Mouse (Mus musculus): ENCODE data around the gene Defb22. TPM values are rescaled to one million over a fixed set of nuclear protein-coding genes. Genes with fewer than 3 reads are reported as not detected.

The Defb22 gene
- polyA plus RNA-seq, 1 experiment = not detected

- Histone ChIP-seq H3K27ac (ENCODE audit: insufficient read depth, low read depth, low read length) (no peak overlapping the region), H3K4me1 (ENCODE audit: control insufficient read depth, insufficient read depth, low read length) (peaks cover 8% of the 10 kb centered on the region; the same call in 1 of the 2 replicates), H3K4me3 (ENCODE audit: insufficient read depth, low read length) (no peak overlapping the region)
- TF ChIP-seq POLR2A (IDR thresholded peaks at IDR 0.05; ENCODE audit: borderline replicate concordance, low read depth, low read length) = no peak
- no peak for TF ChIP-seq CTCF (IDR thresholded peaks at IDR 0.05; ENCODE audit: low read depth, low read length)
These were observed 8.2 kb downstream of the Defb22 start for GRCm38 (mm10) chr2:152481726-152482125.

DNA sequence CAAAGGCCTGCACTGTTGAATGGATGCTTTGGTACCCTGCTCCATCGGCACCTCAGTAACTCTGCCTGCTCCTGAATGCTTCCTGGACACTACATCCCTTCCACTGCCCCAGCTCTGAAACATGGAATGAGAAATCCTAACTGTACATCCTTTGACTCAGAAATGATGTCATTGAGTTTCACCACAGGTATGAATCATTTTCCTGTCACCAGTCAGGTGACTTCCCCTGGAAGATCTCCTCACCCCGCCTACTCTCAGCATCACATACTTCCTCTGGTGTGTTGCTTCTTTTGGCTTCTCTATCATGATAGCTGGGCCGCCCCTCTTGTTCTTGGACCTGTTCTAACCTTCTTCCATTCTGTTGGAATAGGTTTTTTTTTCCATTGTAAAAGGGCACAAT is 9.1 kb downstream of the Defb22 start:
- H3K27ac ChIP-seq (ENCODE audit: insufficient read depth, low read depth, low read length) = no peak overlapping the region
- no peak overlapping the region for H3K4me3 ChIP-seq (ENCODE audit: insufficient read depth, low read length)
- TF ChIP-seq POLR2A (IDR thresholded peaks at IDR 0.05; ENCODE audit: borderline replicate concordance, low read depth, low read length) (no peak), CTCF (IDR thresholded peaks at IDR 0.05; ENCODE audit: low read depth, low read length) (no peak)
- peaks cover 8% of the 10 kb centered on the region; the same call in 1 of the 2 replicates for H3K4me1 ChIP-seq (ENCODE audit: control insufficient read depth, insufficient read depth, low read length)

GRCm38 (mm10) chr2:152476763-152477162 is 13.2 kb downstream of the Defb22 start, which contains the start of gene Defb20:
TSS of gene Defb20 (plus strand) at chr2:152477063.
- Histone ChIP-seq H3K4me1 (ENCODE audit: control insufficient read depth, insufficient read depth, low read length) (peaks cover 7% of the 10 kb centered on the region; the same call in 1 of the 2 replicates), H3K27ac (ENCODE audit: insufficient read depth, low read depth, low read length) (no peak within 1 kb of the TSS), H3K4me3 (ENCODE audit: insufficient read depth, low read length) (no peak within 1 kb of the TSS)
- TF ChIP-seq POLR2A (IDR thresholded peaks at IDR 0.05; ENCODE audit: borderline replicate concordance, low read depth, low read length) = no peak
- no peak for TF ChIP-seq CTCF (IDR thresholded peaks at IDR 0.05; ENCODE audit: low read depth, low read length)

DNA sequence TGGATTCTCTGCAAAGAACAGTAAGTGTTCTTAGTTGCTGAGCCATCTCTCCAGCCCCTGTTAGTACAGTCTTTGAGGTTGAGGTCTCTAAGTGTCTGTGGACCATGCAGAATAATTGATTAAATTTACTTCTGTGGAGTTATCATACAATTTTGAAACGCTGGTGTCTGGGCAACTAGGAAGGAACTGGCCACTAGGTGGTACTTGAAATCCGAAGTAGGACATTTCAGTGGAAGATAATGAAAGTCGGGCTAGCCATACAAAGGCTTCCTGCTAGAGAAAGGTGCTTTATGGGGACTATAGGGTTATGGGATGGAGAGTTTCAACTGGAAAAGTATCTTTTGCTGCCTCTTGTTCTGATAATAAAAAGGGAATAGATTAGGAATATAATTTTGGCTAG is 17.5 kb downstream of the Defb22 start:
- H3K4me1 ChIP-seq (ENCODE audit: control insufficient read depth, insufficient read depth, low read length) = no peaks in the 10 kb centered on the region
- TF ChIP-seq CTCF (IDR thresholded peaks at IDR 0.05; ENCODE audit: low read depth, low read length) = no peak
- no peak for TF ChIP-seq POLR2A (IDR thresholded peaks at IDR 0.05; ENCODE audit: borderline replicate concordance, low read depth, low read length)
- no peak overlapping the region for H3K4me3 ChIP-seq (ENCODE audit: insufficient read depth, low read length)
- H3K27ac ChIP-seq (ENCODE audit: insufficient read depth, low read depth, low read length) = no peak overlapping the region

DNA sequence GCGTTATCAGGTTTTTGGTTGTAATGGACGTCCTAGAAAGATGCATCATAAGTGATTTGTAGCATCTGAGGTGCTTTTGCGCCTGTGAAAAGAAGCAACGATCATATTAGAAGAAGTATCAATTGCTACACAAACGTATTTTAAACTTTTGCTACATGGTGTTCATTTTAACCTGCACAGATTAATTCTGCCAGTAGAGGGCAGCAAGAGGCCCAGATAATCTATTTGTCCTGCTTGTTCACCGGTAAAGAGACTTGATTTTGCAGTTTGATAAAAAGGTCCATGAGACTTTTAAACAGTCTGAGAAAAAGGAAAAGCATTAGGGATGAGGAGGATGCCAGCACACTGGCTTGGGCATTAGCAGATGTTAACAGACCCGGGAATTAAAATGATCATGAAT is 19.0 kb downstream of the Defb22 start:
- H3K4me1 ChIP-seq (ENCODE audit: control insufficient read depth, insufficient read depth, low read length) = no peaks in the 10 kb centered on the region
- H3K27ac ChIP-seq (ENCODE audit: insufficient read depth, low read depth, low read length) = no peak overlapping the region
- H3K4me3 ChIP-seq (ENCODE audit: insufficient read depth, low read length) = no peak overlapping the region
- no peak for TF ChIP-seq CTCF (IDR thresholded peaks at IDR 0.05; ENCODE audit: low read depth, low read length)
- no peak for TF ChIP-seq POLR2A (IDR thresholded peaks at IDR 0.05; ENCODE audit: borderline replicate concordance, low read depth, low read length)

- TF ChIP-seq POLR2A (IDR thresholded peaks at IDR 0.05; ENCODE audit: borderline replicate concordance, low read depth, low read length) (no peak), CTCF (IDR thresholded peaks at IDR 0.05; ENCODE audit: low read depth, low read length) (no peak)
- Histone ChIP-seq H3K27ac (ENCODE audit: insufficient read depth, low read depth, low read length) (no peak within 1 kb of the TSS), H3K4me1 (ENCODE audit: control insufficient read depth, insufficient read depth, low read length) (no peaks in the 10 kb centered on the region), H3K4me3 (ENCODE audit: insufficient read depth, low read length) (no peak within 1 kb of the TSS)
These were observed 25.3 kb downstream of the Defb22 start, which contains the start of gene Defb23 for GRCm38 (mm10) chr2:152464570-152465150. TSS of gene Defb23 (minus strand) at chr2:152464620.

DNA sequence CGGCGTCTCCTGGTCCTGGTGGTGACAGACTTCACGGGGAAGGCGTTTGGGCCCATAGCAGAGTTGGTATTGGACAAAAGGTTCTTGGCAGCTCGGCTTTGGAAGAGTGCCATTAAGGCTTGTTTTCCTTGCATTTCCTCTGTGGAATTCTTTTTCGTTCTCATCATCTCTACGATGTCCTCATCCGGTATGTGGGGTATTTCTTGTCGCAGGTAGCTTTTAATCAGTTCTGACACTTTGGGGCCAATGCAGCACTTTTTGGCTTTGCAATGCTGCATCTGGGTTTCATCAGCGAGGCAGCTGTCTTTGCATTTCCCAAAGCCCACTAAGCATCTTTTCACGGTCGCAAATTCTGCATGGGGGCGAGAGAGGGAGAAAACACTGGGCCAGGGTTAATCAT is 30.7 kb downstream of the Defb22 start:
- Histone ChIP-seq H3K27ac (ENCODE audit: insufficient read depth, low read depth, low read length) (no peak overlapping the region), H3K4me1 (ENCODE audit: control insufficient read depth, insufficient read depth, low read length) (no peaks in the 10 kb centered on the region), H3K4me3 (ENCODE audit: insufficient read depth, low read length) (no peak overlapping the region)
- TF ChIP-seq POLR2A (IDR thresholded peaks at IDR 0.05; ENCODE audit: borderline replicate concordance, low read depth, low read length) (no peak), CTCF (IDR thresholded peaks at IDR 0.05; ENCODE audit: low read depth, low read length) (no peak)

DNA sequence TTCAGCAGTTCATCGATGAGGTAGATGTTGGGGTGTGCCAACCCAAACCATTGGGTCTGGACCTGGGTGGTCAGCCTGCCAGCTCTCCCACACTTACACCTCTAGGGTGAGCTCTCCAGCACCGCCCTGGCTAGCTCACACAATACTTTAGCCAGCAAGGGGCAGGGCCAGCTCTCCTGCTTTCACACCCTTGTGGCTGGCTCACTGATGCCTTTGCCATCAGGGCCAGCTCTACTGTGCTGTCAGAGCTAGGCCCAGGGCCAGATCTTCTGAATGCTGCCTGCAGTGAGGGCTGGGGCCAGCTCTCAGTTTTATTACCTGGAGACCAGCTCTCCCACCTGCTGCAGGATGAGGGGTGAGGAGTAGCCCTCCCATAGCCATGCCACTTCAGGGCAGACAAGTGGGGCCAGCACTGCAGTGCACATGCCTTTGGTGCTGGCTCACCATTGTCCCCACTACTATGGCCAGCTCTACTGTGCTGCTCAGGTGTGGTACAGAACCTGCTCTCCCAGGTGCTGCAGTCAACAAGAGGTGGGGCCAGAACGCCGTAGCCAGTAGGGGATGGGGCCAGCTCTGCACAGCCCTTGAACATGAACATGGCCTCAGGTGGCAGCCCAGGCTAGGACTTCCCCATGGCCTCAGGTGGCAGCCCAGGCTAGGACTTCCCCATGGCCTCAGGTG is 37.7 kb downstream of the Defb22 start:
- no peaks in the 10 kb centered on the region for H3K4me1 ChIP-seq (ENCODE audit: control insufficient read depth, insufficient read depth, low read length)
- H3K27ac ChIP-seq (ENCODE audit: insufficient read depth, low read depth, low read length) = no peak overlapping the region
- no peak overlapping the region for H3K4me3 ChIP-seq (ENCODE audit: insufficient read depth, low read length)
- no peak for TF ChIP-seq CTCF (IDR thresholded peaks at IDR 0.05; ENCODE audit: low read depth, low read length)
- no peak for TF ChIP-seq POLR2A (IDR thresholded peaks at IDR 0.05; ENCODE audit: borderline replicate concordance, low read depth, low read length)

- H3K4me1 ChIP-seq (ENCODE audit: control insufficient read depth, insufficient read depth, low read length) = no peaks in the 10 kb centered on the region
- no peak overlapping the region for H3K4me3 ChIP-seq (ENCODE audit: insufficient read depth, low read length)
- TF ChIP-seq POLR2A (IDR thresholded peaks at IDR 0.05; ENCODE audit: borderline replicate concordance, low read depth, low read length) (no peak), CTCF (IDR thresholded peaks at IDR 0.05; ENCODE audit: low read depth, low read length) (peak; percentile 37; the same call in 1 of the 2 replicates)
- H3K27ac ChIP-seq (ENCODE audit: insufficient read depth, low read depth, low read length) = no peak overlapping the region
These were observed 39.7 kb downstream of the Defb22 start for GRCm38 (mm10) chr2:152450241-152450640.

GRCm38 (mm10) chr2:152447461-152447860 is 42.5 kb downstream of the Defb22 start:
- no peaks in the 10 kb centered on the region for H3K4me1 ChIP-seq (ENCODE audit: control insufficient read depth, insufficient read depth, low read length)
- TF ChIP-seq CTCF (IDR thresholded peaks at IDR 0.05; ENCODE audit: low read depth, low read length) = no peak
- no peak for TF ChIP-seq POLR2A (IDR thresholded peaks at IDR 0.05; ENCODE audit: borderline replicate concordance, low read depth, low read length)

More at GRCm38 (mm10) chr2:152447461-152447860, 42.5 kb downstream of the Defb22 start:
- H3K27ac ChIP-seq (ENCODE audit: insufficient read depth, low read depth, low read length) = no peak overlapping the region
- H3K4me3 ChIP-seq (ENCODE audit: insufficient read depth, low read length) = no peak overlapping the region

Measured in bone marrow macrophage, adult 2 months (primary cell).